Mouse (Mus musculus): ENCODE measurements around the gene Tex36. TPM values are rescaled to one million over a fixed set of nuclear protein-coding genes. Genes with fewer than 3 reads are reported as not detected.

The Tex36 gene
- total RNA-seq, 1 experiment, result not detected

DNA sequence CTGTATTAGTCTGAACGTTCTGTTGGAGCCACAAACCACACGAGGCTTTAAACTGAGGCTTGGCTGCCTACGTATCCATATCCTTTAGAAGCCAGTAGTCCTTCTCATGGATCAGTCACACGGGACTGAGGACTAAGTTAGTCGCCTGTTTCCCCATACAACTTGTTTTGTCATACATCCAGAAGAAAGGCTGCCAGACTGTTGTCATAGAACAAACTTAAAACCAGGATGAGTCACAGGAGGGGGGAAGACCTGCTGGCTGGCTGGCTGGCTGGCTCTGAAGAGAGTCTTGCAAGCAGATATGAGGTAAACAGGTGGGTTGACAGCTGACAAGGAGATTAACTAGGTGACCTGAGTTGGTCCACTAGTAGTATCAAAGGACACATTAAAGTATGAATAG lies 28.9 kb upstream of the Tex36 start:
- no peak overlapping the region for H3K4me3 ChIP-seq (ENCODE audit: insufficient read depth in 1 of 2, low read depth in 1 of 2, low read length in 2 of 2, poor library complexity in 1 of 2, severe bottlenecking in 1 of 2)
- no peak for DNase-seq (ENCODE audit: low read depth, low spot score)
- no peak for TF ChIP-seq MAFK (IDR thresholded peaks at IDR 0.05; ENCODE audit: insufficient read depth, low read depth, low read length)
- no peak for TF ChIP-seq CHD2 (IDR thresholded peaks at IDR 0.05; ENCODE audit: low read depth, low read length)
- TF ChIP-seq ZNF384 (IDR thresholded peaks at IDR 0.05; ENCODE audit: low read depth, low read length), result no peak
- no peak for TF ChIP-seq ZC3H11A (IDR thresholded peaks at IDR 0.05; ENCODE audit: borderline replicate concordance, low read depth, low read length)
- no peak for TF ChIP-seq HCFC1 (IDR thresholded peaks at IDR 0.05; ENCODE audit: borderline replicate concordance, insufficient read depth, low read length)
- H3K36me3 ChIP-seq (ENCODE audit: control insufficient read depth, insufficient read depth, low read length, poor library complexity, severe bottlenecking), result no peaks in the 10 kb centered on the region
- peaks cover 0 to 2% of the 10 kb centered on the region in 2 experiments; a peak in 2 of 4 replicates for H3K4me1 ChIP-seq (ENCODE audit: control insufficient read depth in 2 of 2, insufficient read depth in 2 of 2, low read length in 2 of 2, poor library complexity in 1 of 2)
- in situ Hi-C loops (cut with MboI; ENCODE audit: low sequenced_read_pairs in 2 of 2, unreplicated experiment in 2 of 2), result no loop called here
- no peaks in the 10 kb centered on the region for H3K9me3 ChIP-seq (ENCODE audit: control insufficient read depth, insufficient read depth, low read depth, low read length)
- no peak overlapping the region for H3K9ac ChIP-seq (ENCODE audit: insufficient read depth, low read depth, low read length, poor library complexity, severe bottlenecking)
- H3K27ac ChIP-seq (ENCODE audit: insufficient read depth, low read depth, low read length, poor library complexity, severe bottlenecking), result no peak overlapping the region

DNA sequence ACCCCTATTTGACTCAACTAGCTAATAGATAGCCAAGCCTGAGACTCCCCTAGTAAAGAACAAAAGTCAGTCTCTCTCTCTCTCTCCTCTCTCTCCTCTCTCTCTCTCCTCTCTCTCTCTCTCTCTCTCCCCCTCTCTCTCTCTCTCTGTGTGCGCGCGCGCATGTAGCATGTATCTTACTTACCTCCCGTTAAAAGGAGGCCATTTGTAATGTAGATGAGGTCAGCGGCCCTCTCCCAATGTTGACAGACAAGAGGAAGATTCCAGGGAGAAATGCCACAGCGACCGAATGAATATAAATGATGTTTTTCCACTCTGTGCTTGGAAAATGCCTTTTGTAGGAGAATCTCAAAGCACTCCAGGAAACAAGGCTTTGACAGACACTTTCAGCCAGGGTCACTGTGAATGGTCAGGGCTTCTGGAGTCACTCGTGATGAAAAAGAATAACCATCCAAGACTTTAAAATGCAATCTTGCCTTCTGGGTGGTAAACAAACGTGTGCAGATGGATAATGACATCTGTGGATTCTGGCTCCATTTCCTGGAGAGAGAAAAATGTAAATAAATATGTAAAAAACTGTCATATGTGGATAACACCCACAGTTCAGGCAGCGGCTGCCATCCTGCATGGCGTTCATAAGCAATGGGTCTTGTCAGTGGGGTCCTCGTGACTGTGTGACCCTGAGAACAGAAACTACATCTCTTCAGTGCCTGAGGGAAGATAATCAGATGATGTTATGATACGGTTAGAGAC lies 25.4 kb upstream of the Tex36 start:
- no peaks in the 10 kb centered on the region for H3K9me3 ChIP-seq (ENCODE audit: control insufficient read depth, insufficient read depth, low read depth, low read length)
- H3K4me3 ChIP-seq (ENCODE audit: insufficient read depth in 1 of 2, low read depth in 1 of 2, low read length in 2 of 2, poor library complexity in 1 of 2, severe bottlenecking in 1 of 2), result no peak overlapping the region
- TF ChIP-seq HCFC1 (IDR thresholded peaks at IDR 0.05; ENCODE audit: borderline replicate concordance, insufficient read depth, low read length) (no peak), ZC3H11A (IDR thresholded peaks at IDR 0.05; ENCODE audit: borderline replicate concordance, low read depth, low read length) (no peak)
- no peak for DNase-seq (ENCODE audit: low read depth, low spot score)
- no peaks in the 10 kb centered on the region for H3K36me3 ChIP-seq (ENCODE audit: control insufficient read depth, insufficient read depth, low read length, poor library complexity, severe bottlenecking)
- H3K9ac ChIP-seq (ENCODE audit: insufficient read depth, low read depth, low read length, poor library complexity, severe bottlenecking), result no peak overlapping the region
- no peaks in the 10 kb centered on the region; a peak in 1 of 4 replicates for H3K4me1 ChIP-seq (ENCODE audit: control insufficient read depth in 2 of 2, insufficient read depth in 2 of 2, low read length in 2 of 2, poor library complexity in 1 of 2)
- H3K27ac ChIP-seq (ENCODE audit: insufficient read depth, low read depth, low read length, poor library complexity, severe bottlenecking), result no peak overlapping the region
- in situ Hi-C loops (cut with MboI; ENCODE audit: low sequenced_read_pairs in 2 of 2, unreplicated experiment in 2 of 2), result no loop called here

DNA sequence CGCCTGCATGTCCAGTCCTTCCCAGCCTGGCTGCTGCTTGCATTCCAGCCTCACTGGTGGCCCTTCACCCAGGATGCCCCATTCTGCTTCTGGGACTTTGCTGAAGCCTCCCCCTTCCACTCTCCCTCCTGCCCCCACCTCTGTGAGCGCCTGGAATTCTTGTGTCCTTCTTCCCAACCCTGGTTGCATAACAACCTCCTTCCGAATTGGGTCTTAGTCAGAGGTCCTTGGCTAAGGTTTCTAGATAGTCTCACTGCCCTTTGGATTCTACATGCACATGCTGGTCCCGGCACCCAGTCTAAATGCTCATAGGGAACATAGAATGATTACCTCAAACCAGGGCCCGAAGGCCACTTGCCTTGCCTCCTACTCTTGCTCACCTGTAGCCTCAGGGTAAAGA lies 21.3 kb upstream of the Tex36 start:
- TF ChIP-seq MAFK (IDR thresholded peaks at IDR 0.05; ENCODE audit: insufficient read depth, low read depth, low read length) (no peak), ZNF384 (IDR thresholded peaks at IDR 0.05; ENCODE audit: low read depth, low read length) (no peak), CHD2 (IDR thresholded peaks at IDR 0.05; ENCODE audit: low read depth, low read length) (no peak), ZC3H11A (IDR thresholded peaks at IDR 0.05; ENCODE audit: borderline replicate concordance, low read depth, low read length) (no peak), HCFC1 (IDR thresholded peaks at IDR 0.05; ENCODE audit: borderline replicate concordance, insufficient read depth, low read length) (no peak)
- no peak overlapping the region for H3K4me3 ChIP-seq (ENCODE audit: insufficient read depth in 1 of 2, low read depth in 1 of 2, low read length in 2 of 2, poor library complexity in 1 of 2, severe bottlenecking in 1 of 2)
- in situ Hi-C loops (cut with MboI; ENCODE audit: low sequenced_read_pairs in 2 of 2, unreplicated experiment in 2 of 2), result no loop called here
- H3K36me3 ChIP-seq (ENCODE audit: control insufficient read depth, insufficient read depth, low read length, poor library complexity, severe bottlenecking), result no peaks in the 10 kb centered on the region
- no peaks in the 10 kb centered on the region for H3K4me1 ChIP-seq (ENCODE audit: control insufficient read depth in 2 of 2, insufficient read depth in 2 of 2, low read length in 2 of 2, poor library complexity in 1 of 2)
- H3K9me3 ChIP-seq (ENCODE audit: control insufficient read depth, insufficient read depth, low read depth, low read length), result no peaks in the 10 kb centered on the region
- H3K27ac ChIP-seq (ENCODE audit: insufficient read depth, low read depth, low read length, poor library complexity, severe bottlenecking), result no peak overlapping the region
- DNase-seq (ENCODE audit: low read depth, low spot score), result no peak
- no peak overlapping the region for H3K9ac ChIP-seq (ENCODE audit: insufficient read depth, low read depth, low read length, poor library complexity, severe bottlenecking)

DNA sequence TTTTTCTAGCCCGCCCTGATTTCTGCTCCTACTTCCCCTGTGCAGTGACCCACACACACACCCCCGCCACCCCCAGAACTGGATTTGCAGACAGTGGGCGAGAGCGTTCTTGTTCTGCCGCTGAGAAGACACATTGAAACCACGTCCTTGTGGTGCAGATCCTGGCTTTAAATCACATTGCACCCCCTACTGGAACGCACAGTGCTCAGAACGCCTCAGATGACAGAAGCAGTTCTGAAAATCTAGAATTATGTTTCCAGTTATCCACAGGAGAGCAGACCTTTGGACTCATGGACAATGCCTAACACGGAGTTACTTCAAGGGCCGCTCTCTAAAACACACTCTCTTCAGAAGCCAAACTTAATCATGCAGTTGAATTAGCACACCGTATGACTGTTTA lies 18.8 kb upstream of the Tex36 start:
- H3K9ac ChIP-seq (ENCODE audit: insufficient read depth, low read depth, low read length, poor library complexity, severe bottlenecking), result no peak overlapping the region
- H3K27ac ChIP-seq (ENCODE audit: insufficient read depth, low read depth, low read length, poor library complexity, severe bottlenecking), result no peak overlapping the region
- TF ChIP-seq CHD2 (IDR thresholded peaks at IDR 0.05; ENCODE audit: low read depth, low read length) (no peak), ZC3H11A (IDR thresholded peaks at IDR 0.05; ENCODE audit: borderline replicate concordance, low read depth, low read length) (no peak), HCFC1 (IDR thresholded peaks at IDR 0.05; ENCODE audit: borderline replicate concordance, insufficient read depth, low read length) (no peak), ZNF384 (IDR thresholded peaks at IDR 0.05; ENCODE audit: low read depth, low read length) (no peak), MAFK (IDR thresholded peaks at IDR 0.05; ENCODE audit: insufficient read depth, low read depth, low read length) (no peak)
- in situ Hi-C loops (cut with MboI; ENCODE audit: low sequenced_read_pairs in 2 of 2, unreplicated experiment in 2 of 2), result no loop called here
- no peaks in the 10 kb centered on the region for H3K4me1 ChIP-seq (ENCODE audit: control insufficient read depth in 2 of 2, insufficient read depth in 2 of 2, low read length in 2 of 2, poor library complexity in 1 of 2)
- H3K4me3 ChIP-seq (ENCODE audit: insufficient read depth in 1 of 2, low read depth in 1 of 2, low read length in 2 of 2, poor library complexity in 1 of 2, severe bottlenecking in 1 of 2), result no peak overlapping the region
- H3K36me3 ChIP-seq (ENCODE audit: control insufficient read depth, insufficient read depth, low read length, poor library complexity, severe bottlenecking), result no peaks in the 10 kb centered on the region
- DNase-seq (ENCODE audit: low read depth, low spot score), result no peak
- H3K9me3 ChIP-seq (ENCODE audit: control insufficient read depth, insufficient read depth, low read depth, low read length), result no peaks in the 10 kb centered on the region

Data from ES-E14 (cell line).